ENCODE assay signal across 9 mouse cellular contexts in the genomic region with DNA sequence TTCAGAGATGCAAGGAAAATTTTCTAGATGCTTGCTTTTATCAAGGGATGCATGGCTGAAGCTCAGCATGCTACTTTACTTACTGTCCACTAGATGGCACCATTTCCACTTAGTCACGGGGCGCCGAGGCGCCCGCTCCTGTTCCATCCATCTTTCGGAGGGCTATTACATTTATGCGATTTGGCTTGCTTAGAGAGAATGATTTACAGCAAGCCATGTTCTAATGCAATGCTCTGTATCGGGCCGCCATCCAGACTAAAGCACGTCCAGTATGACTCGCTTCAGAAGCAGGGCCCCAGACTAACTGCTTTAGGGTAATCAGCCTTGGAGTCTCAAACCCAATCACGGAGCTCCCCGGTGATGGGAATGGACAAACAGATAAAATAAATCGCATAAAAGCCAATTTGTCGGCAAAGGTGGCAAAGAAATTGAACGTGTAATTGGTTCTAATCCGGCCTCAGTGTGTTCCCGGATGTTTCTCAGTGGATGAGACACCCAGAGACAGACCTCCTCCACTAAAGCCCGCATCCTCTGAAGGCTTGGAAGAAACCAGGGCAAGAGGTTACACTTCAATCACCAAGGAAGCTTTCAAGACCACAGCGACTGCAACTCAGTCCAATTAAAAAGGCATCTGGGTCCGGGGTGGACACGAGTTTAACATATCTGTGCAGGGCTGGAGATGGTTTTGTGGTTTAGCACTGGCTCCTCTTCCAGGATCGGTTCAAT. TPM values are rescaled to one million over a fixed set of nuclear protein-coding genes. Genes with fewer than 3 reads are reported as not detected.
DNase-seq lines count a peak whose midpoint lies in the region; ATAC-seq and TF ChIP-seq lines count a peak whose summit lies in the region.
"Had no signal": no experiment of that assay in that cellular context is flagged by ENCODE, and none has a peak within 500 bp of the region (broad histone marks: within the 10 kb centered on the region; RNA-seq: fewer than 3 reads in every experiment).

No protein-coding gene starts in this region.

- TF ChIP-seq CTCF in lung, adult 2 months (IDR thresholded peaks at IDR 0.05; ENCODE audit: insufficient read depth, low read length), result peak; percentile 82

- DNase-seq in adrenal gland, adult (ENCODE audit: inconsistent age in 2 of 2, low spot score in 1 of 2), result peak; percentile 31 to 78
- DNase-seq in adrenal gland, adult 8-10 months, result no peak
- peak; percentile 16 for DNase-seq in T-cell, adult 2 months (ENCODE audit: low spot score)
- DNase-seq in embryo, embryonic 10 days (ENCODE audit: low spot score), result peak; percentile 84
- peak; percentile 66 for DNase-seq in kidney, postnatal 10 days
- peak; percentile 28 for DNase-seq in lung, adult 2 months

- H3K27me3 ChIP-seq in heart, embryonic 15.5 days, result peaks cover 7% of the 10 kb centered on the region
- no peaks in the 10 kb centered on the region for H3K27me3 ChIP-seq in neural tube, embryonic 15.5 days (replicated peaks)

- H3K9me3 ChIP-seq in heart, embryonic 15.5 days (replicated peaks), result no peaks in the 10 kb centered on the region
- H3K9me3 ChIP-seq in neural tube, embryonic 15.5 days (replicated peaks), result no peaks in the 10 kb centered on the region

- no peak overlapping the region for H3K4me3 ChIP-seq in heart, embryonic 15.5 days
- no peak overlapping the region for H3K4me3 ChIP-seq in lung, adult 2 months (replicated peaks; ENCODE audit: extremely low read depth, low read depth, low read length)
- H3K4me3 ChIP-seq in neural tube, embryonic 15.5 days (replicated peaks), result no peak overlapping the region; the same call in 1 of the 2 replicates
- H3K4me3 ChIP-seq: myocyte had no signal

- ATAC-seq in heart, embryonic 15.5 days (replicated peaks; ENCODE audit: insufficient number of reproducible peaks, insufficient read depth, low FRiP score, low read depth), result peak; percentile 47; the same call in 1 of the 2 replicates
- peak; percentile 82 for ATAC-seq in neural tube, embryonic 15.5 days (ENCODE audit: low FRiP score)

- no peak overlapping the region for H3K27ac ChIP-seq in heart, embryonic 15.5 days
- H3K27ac ChIP-seq in neural tube, embryonic 15.5 days (replicated peaks), result peak overlapping the region; percentile 19; the same call in 1 of the 2 replicates

- H3K4me1 ChIP-seq in heart, embryonic 15.5 days (replicated peaks), result peaks cover 2% of the 10 kb centered on the region; the same call in 1 of the 2 replicates
- H3K4me1 ChIP-seq in lung, adult 2 months (ENCODE audit: control insufficient read depth, insufficient read depth, low read length), result no peaks in the 10 kb centered on the region
- H3K4me1 ChIP-seq in neural tube, embryonic 15.5 days, result peaks cover 5% of the 10 kb centered on the region

- no peak overlapping the region for H3K9ac ChIP-seq in heart, embryonic 15.5 days
- H3K9ac ChIP-seq in neural tube, embryonic 15.5 days (replicated peaks), result no peak overlapping the region

- H3K4me2 ChIP-seq in heart, embryonic 15.5 days, result peak overlapping the region; percentile 36; the same call in 1 of the 2 replicates
- peak overlapping the region; percentile 51 for H3K4me2 ChIP-seq in neural tube, embryonic 15.5 days

- no peak for TF ChIP-seq POLR2A in lung, adult 2 months (IDR thresholded peaks at IDR 0.05; ENCODE audit: borderline replicate concordance, extremely low read depth, low read depth, low read length)

- 26% methylated on average over 23 of the region's 23 CpGs for WGBS in heart, embryonic 15.5 days
- 30% methylated on average over 23 of the region's 23 CpGs for WGBS in lung, adult 2 months
- WGBS in neural tube, embryonic 15.5 days, result 21% methylated on average over 23 of the region's 23 CpGs

- no peaks in the 10 kb centered on the region for H3K36me3 ChIP-seq in heart, embryonic 15.5 days
- H3K36me3 ChIP-seq in neural tube, embryonic 15.5 days, result no peaks in the 10 kb centered on the region

RNA-seq across cellular contexts. Expression of a gene that starts 53.1 kb away (rescaled TPM):
- 1 to 10 TPM; 4.9 to 9.8 (median 7.4) TPM for total RNA-seq in adrenal gland, adult 8-10 months (2022)
- 0.59 and 1.3 TPM in 2 replicates for polyA plus RNA-seq in heart, embryonic 15.5 days (2015; fragmentation: Nextera tagmentation; extraction: Ambion mirVana)
- 10.7 and 11.5 TPM in 2 replicates for polyA plus RNA-seq in lung, adult 2 months (2012; rRNA removed)
- polyA plus RNA-seq in neural tube, embryonic 15.5 days (2015; fragmentation: Nextera tagmentation; extraction: Ambion mirVana), result 12.3 and 12.6 TPM in 2 replicates
- polyA plus RNA-seq: myocyte had no signal
